Mouse (Mus musculus) kidney, postnatal 4 days (tissue): ENCODE data around the gene Reep3.
A peak's percentile ranks its signal among the peaks of the same experiment; 100 is the strongest.

Experiments
- DNase-seq, 2 experiments: peaks; one replicate each; pipeline ENCODE4 v3.0.0; 2021; ENCODE audit warnings: mixed read lengths in 2 of 2

The Reep3 gene

DNA sequence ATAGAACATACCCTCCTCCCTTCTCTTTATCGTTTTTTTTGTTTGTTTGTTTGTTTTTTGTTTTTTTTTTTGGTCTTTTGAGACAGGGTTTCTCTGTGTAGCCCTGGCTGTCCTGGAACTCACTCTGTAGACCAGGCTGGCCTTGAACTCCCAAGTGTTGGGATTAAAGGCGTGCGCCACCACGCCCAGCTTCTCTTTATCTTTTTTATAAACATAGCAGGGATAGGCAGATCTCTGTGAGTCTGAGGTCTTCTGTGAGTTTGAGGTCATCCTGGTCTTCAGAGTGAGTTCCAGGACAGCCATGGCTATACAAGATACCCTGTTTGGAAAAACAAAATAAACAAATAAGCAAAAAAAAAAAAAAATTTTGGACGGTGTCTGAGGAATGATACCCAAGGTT is 127.7 kb downstream of the Reep3 start:
- DNase-seq: no peak

DNA sequence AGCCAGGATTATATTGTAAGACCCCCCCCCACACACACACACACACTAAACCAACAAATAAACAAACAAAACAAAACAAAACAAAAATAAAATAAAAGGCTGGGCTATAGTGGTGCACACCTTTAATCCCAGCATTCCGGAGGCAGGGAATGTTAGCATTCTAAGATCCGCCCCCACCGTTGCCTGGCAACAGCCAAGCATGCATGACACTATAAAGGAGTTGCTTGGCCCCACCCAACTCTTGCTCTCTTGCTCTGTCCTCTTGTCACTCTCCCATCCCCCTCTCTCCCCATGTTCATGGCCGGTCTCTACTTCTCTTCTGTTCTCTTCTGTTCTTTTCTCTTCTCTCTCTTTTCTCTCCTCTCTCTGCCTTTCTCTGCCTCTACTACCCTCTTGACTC is 128.2 kb downstream of the Reep3 start:
- DNase-seq: peak; percentile 70 to 82

- peak; percentile 72 to 82 for DNase-seq
Measured at GRCm38 (mm10) chr10:66966391-66967109, 130.2 kb downstream of the Reep3 start.

DNA sequence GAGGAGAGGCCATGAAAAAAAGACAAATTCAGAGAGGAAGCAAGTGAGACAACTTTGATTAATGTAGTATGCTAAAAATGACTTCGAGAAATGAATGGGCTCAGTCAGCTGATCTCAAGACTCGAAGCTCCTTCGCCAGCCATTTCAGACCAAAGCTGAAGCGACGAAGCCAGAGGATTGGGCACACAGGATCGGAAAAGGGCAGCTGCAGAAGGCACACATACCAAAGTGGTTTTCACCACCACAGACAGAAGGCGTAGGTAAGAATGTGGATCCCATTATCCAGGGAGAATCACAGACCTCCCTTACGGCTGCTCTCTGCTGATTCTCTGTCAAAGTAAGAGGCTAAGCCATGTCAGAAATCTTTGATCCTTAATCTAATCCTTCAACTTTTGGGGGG is 136.6 kb downstream of the Reep3 start:
- no peak for DNase-seq
